Mouse (Mus musculus) CH12.LX (cell line): ENCODE measurements at regions not wholly inside any gene's neighbourhood (a gene's known extent, or its start where the extent isn't known, plus 50 kb on each side); places are given as distances from the start of the nearest gene placed in this dataset.

Experiments used
- CTCF ChIP-seq, 2 experiments: IDR thresholded peaks in 1 of 2; conservative IDR thresholded peaks in 1 of 2; 2 replicates each; pipeline ENCODE4 v1.5.1; 2011 to 2012; ENCODE audit warnings: low read depth in 2 of 2, low read length in 2 of 2, improper control_type of control experiment in 1 of 2, inconsistent platforms in 1 of 2, mild to moderate bottlenecking in 1 of 2, moderate library complexity in 1 of 2
- ELF1 ChIP-seq: IDR thresholded peaks from 2 replicates; pipeline ENCODE4 v1.6.1; 2014; ENCODE audit warnings: low read depth, mild to moderate bottlenecking, inconsistent platforms, low read length, improper control_type of control experiment
- EP300 ChIP-seq: IDR thresholded peaks from 2 replicates; pipeline ENCODE4 v1.6.1; 2011; ENCODE audit warnings: low read length, improper control_type of control experiment
- KAT2A ChIP-seq: IDR thresholded peaks from 2 replicates; pipeline ENCODE4 v1.6.1; 2012; ENCODE audit warnings: low read length, improper control_type of control experiment, inconsistent platforms; ENCODE audit not compliant: insufficient replicate concordance
- MEF2A ChIP-seq: IDR thresholded peaks from 2 replicates; pipeline ENCODE4 v1.6.1; 2014; ENCODE audit warnings: low read depth, mild to moderate bottlenecking, inconsistent platforms, low read length, improper control_type of control experiment, borderline replicate concordance
- NRF1 ChIP-seq: IDR thresholded peaks from 2 replicates; pipeline ENCODE4 v1.6.1; 2014; ENCODE audit warnings: low read depth, mild to moderate bottlenecking, inconsistent platforms, low read length, improper control_type of control experiment, moderate library complexity
- POLR2A ChIP-seq: IDR thresholded peaks from 2 replicates; pipeline ENCODE4 v1.6.1; 2011; ENCODE audit warnings: low read depth, mild to moderate bottlenecking, improper control_type of control experiment, low read length
- RCOR1 ChIP-seq: conservative IDR thresholded peaks from 2 replicates; pipeline ENCODE4 v1.6.1; 2012; ENCODE audit warnings: low read depth, mild to moderate bottlenecking, inconsistent platforms, low read length, improper control_type of control experiment
- USF1 ChIP-seq: IDR thresholded peaks from 2 replicates; pipeline ENCODE4 v1.6.1; 2014; ENCODE audit warnings: low read depth, mild to moderate bottlenecking, inconsistent platforms, low read length, improper control_type of control experiment

DNA sequence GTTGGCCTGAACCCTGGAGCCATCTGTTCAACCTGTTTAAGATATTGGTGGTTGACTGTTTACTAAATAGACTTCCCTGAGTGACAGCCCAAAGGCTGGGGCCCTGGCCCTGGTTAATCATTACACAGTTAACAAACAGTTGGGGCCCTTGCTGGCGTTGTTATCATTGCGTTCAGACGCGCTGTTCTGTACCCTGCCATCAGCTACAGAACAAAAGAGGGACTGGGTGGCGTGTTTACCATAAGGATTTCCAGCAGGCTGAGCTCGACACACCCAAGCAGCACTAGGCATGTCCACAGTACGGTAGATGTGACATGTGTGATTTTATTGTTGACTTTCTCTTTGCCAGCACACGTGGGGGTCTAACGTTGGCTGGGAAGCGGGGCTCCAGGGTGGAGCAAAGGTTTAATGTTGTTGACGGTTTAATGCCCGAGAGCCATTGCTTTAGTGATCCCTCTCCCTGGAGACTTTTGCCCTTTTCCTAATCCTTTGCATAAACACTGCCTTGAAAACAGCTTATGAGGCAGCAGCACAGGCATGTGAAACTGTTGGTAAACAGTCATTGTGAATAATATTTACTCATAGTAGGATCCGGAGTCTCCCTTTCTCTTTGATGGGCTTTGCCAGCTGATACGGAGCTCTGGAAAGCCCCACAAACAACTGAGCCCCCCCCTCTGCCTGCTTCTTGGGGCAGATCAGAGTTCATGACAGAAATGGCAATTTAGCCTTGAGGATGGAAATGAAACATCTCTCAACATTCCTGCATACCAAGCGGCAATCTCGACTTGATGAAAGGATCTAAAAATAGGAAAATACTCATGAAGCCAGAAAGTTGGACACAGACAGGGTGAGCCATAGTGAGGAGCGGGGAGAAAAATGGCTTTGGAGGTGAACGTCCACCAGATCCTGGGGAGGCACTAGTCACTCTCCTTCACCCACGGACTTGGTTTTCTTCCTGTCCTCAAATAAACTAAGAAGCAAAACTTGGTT, 197.1 kb upstream of the Kit start:
- no peak for TF ChIP-seq ELF1
- TF ChIP-seq USF1 = no peak
- no peak for TF ChIP-seq NRF1
- TF ChIP-seq CTCF (conservative IDR thresholded peaks at IDR 0.05 in 1 of 2, IDR thresholded peaks at IDR 0.05 in 1 of 2; ENCODE audit: low read depth in 2 of 2, low read length in 2 of 2) = no peak
- no peak for TF ChIP-seq MEF2A
- TF ChIP-seq KAT2A = no peak
- TF ChIP-seq RCOR1 = no peak
- TF ChIP-seq POLR2A = no peak
- no peak for TF ChIP-seq EP300
